Mouse (Mus musculus): ENCODE data around the gene Cenpm.
"Not testable (repeated sequence)": the region's sequence is repeated elsewhere in the genome, so short reads cannot be mapped to it uniquely, and the experiment has no call there.

Gene Cenpm

GRCm38 (mm10) chr15:82244115-82244804 lies at the start of gene Cenpm:
Gene Cenpm (minus strand): TSS chr15:82244748.
- DNase-seq (ENCODE audit: low spot score in 2 of 2): peak; percentile 83 to 93

- no peak for DNase-seq (ENCODE audit: low spot score in 2 of 2)
Measured at GRCm38 (mm10) chr15:82294059-82294458, 49.5 kb upstream of the Cenpm start.

GRCm38 (mm10) chr15:82293271-82293711 lies 48.7 kb upstream of the Cenpm start:
- DNase-seq (ENCODE audit: low spot score in 2 of 2): no peak

GRCm38 (mm10) chr15:82292851-82293250 lies 48.3 kb upstream of the Cenpm start:
- no peak for DNase-seq (ENCODE audit: low spot score in 2 of 2)

GRCm38 (mm10) chr15:82290252-82290651 lies 45.7 kb upstream of the Cenpm start:
- DNase-seq (ENCODE audit: low spot score in 2 of 2): no peak

GRCm38 (mm10) chr15:82286157-82286556 lies 41.6 kb upstream of the Cenpm start:
- no peak for DNase-seq (ENCODE audit: low spot score in 2 of 2)

GRCm38 (mm10) chr15:82280638-82281037 lies 36.1 kb upstream of the Cenpm start:
- no peak for DNase-seq (ENCODE audit: low spot score in 2 of 2)

GRCm38 (mm10) chr15:82277591-82277990 lies 33.0 kb upstream of the Cenpm start:
- DNase-seq (ENCODE audit: low spot score in 2 of 2): no peak

GRCm38 (mm10) chr15:82274927-82275901 lies 30.7 kb upstream of the Cenpm start:
- peak in 1 of 2 experiments; percentile 17 for DNase-seq (ENCODE audit: low spot score in 2 of 2)

- no peak for DNase-seq (ENCODE audit: low spot score in 2 of 2)
Measured at GRCm38 (mm10) chr15:82274593-82274926, 30.0 kb upstream of the Cenpm start, which contains the start of gene Sept3. Gene Sept3 (plus strand): TSS chr15:82274893.

GRCm38 (mm10) chr15:82272295-82272694 lies 27.7 kb upstream of the Cenpm start:
- DNase-seq (ENCODE audit: low spot score in 2 of 2): no peak

- DNase-seq (ENCODE audit: low spot score in 2 of 2): peak; percentile 12 to 58
Measured at GRCm38 (mm10) chr15:82271201-82271600, 26.7 kb upstream of the Cenpm start.

- no peak for DNase-seq (ENCODE audit: low spot score in 2 of 2)
Measured at GRCm38 (mm10) chr15:82268783-82269182, 24.2 kb upstream of the Cenpm start.

- DNase-seq (ENCODE audit: low spot score in 2 of 2): no peak
Measured at GRCm38 (mm10) chr15:82268185-82268584, 23.6 kb upstream of the Cenpm start.

GRCm38 (mm10) chr15:82266356-82266755 lies 21.8 kb upstream of the Cenpm start:
- peak; percentile 13 to 51 for DNase-seq (ENCODE audit: low spot score in 2 of 2)

- DNase-seq (ENCODE audit: low spot score in 2 of 2): no peak
Measured at GRCm38 (mm10) chr15:82259510-82259909, 15.0 kb upstream of the Cenpm start.

- no peak for DNase-seq (ENCODE audit: low spot score in 2 of 2)
Measured at GRCm38 (mm10) chr15:82255944-82256383, 11.4 kb upstream of the Cenpm start.

GRCm38 (mm10) chr15:82255248-82255647 lies 10.7 kb upstream of the Cenpm start:
- no peak for DNase-seq (ENCODE audit: low spot score in 2 of 2)

- DNase-seq (ENCODE audit: low spot score in 2 of 2): no peak
Measured at GRCm38 (mm10) chr15:82252097-82252496, 7.5 kb upstream of the Cenpm start, which contains the start of gene 1500009C09Rik. Gene 1500009C09Rik (plus strand): TSS chr15:82252397.

- no peak for DNase-seq (ENCODE audit: low spot score in 2 of 2)
Measured at GRCm38 (mm10) chr15:82251579-82251978, 7.0 kb upstream of the Cenpm start.

- DNase-seq (ENCODE audit: low spot score in 2 of 2): peak in 1 of 2 experiments; percentile 31
Measured at GRCm38 (mm10) chr15:82247131-82247776, 2.7 kb upstream of the Cenpm start.

- DNase-seq (ENCODE audit: low spot score in 2 of 2): not testable (repeated sequence)
Measured at GRCm38 (mm10) chr15:82244805-82245161, 235 bp upstream of the Cenpm start.
